Mouse (Mus musculus): Measurements from ENCODE around the gene Ksr2.

DNA sequence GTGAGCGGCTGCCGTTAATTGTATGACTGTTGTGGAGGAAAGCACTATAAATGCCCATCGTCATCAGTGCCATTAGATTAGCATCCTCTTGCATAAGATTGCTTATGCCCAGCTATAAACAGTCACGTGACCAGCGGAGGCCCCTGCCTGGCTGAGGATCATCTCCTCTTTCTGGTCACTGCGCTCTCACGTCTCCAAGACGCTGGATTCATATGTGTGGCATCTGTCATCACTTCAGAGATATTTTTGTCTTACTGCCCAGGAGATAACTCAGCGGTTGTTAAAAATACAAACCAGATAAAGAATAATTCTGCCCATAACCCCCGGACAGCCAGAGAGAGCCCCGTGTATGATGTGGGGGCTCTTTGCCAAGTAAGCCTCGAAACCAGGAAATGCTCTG, 298.4 kb downstream of the Ksr2 start:
- TF ChIP-seq CTCF (IDR thresholded peaks at IDR 0.05; ENCODE audit: extremely low read depth, insufficient read length, insufficient replicate concordance, low read depth, low read length) (no peak), POLR2A (IDR thresholded peaks at IDR 0.05; ENCODE audit: low read depth, low read length) (no peak)

Data from small intestine, adult 2 months (tissue).